Mouse (Mus musculus) lung, adult 2 months (tissue): ENCODE results near the gene Eif2b3.

Experiments used
- CTCF ChIP-seq: fragments of 200-500 bp; IDR thresholded peaks from 2 replicates; pipeline ENCODE4 v1.5.1; 2011; ENCODE audit warnings: mild to moderate bottlenecking, low read length, control low read depth; ENCODE audit not compliant: insufficient read depth
- POLR2A ChIP-seq: fragments of 200-500 bp; IDR thresholded peaks from 2 replicates; pipeline ENCODE4 v1.6.1; 2011; ENCODE audit warnings: low read depth, mild to moderate bottlenecking, control low read depth, low read length, borderline replicate concordance; ENCODE audit errors: extremely low read depth

- TF ChIP-seq CTCF = no peak
- TF ChIP-seq POLR2A = no peak
Observed at GRCm38 (mm10) chr4:117095551-117096452, 76.6 kb downstream of the Eif2b3 start, which contains the start of gene Ptch2.
